Mouse (Mus musculus) thymus, postnatal 4 days (tissue): ENCODE data around the gene Gins3.
A peak's percentile ranks its signal among the peaks of the same experiment; 100 is the strongest.
"Not testable (repeated sequence)": the region's sequence is repeated elsewhere in the genome, so short reads cannot be mapped to it uniquely, and the experiment has no call there.

Source experiments
- DNase-seq: peaks from one replicate; pipeline ENCODE4 v3.0.0; 2021

Gins3 gene

DNA sequence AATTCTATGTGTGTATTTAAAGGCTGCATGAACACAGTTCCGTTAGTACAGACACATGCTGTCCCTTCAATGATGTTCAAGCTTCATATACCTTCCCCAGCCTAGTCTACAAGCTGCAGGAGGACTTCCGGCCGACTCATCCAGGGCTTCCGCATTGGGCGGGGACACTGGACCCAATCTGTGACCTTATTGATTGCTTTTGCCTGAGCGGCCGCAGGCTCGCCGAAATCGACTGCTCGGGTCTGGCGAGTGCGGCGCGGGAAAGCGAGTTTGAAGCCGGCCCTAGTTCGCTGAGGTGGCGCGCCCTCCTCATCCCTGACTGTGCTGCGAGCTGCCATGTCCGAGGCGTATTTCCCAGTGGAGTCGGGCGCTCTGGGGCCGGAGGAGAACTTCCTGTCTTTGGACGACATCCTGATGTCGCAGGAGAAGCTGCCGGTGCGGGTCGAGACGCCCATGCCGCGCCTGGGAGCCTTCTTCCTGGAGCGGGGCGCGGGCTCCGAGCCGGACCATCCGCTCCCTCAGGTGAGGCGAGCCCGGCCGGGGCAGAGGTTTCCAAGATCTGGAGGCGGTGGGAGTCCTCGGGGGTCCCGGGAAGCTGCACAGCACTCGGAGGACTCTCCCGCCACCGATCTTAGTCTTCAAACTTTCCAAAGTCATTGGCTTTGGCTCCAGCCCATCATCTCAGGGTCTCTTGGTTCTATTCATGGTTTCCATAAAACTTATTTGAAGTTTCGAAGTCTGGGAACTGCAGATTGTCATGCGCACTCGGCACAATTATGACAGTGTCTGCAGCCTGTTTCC lies at the start of gene Gins3:
Gene Gins3 (plus strand): TSS at position 192 of the 801 bp plus-strand sequence.
- peak; percentile 93 for DNase-seq

DNA sequence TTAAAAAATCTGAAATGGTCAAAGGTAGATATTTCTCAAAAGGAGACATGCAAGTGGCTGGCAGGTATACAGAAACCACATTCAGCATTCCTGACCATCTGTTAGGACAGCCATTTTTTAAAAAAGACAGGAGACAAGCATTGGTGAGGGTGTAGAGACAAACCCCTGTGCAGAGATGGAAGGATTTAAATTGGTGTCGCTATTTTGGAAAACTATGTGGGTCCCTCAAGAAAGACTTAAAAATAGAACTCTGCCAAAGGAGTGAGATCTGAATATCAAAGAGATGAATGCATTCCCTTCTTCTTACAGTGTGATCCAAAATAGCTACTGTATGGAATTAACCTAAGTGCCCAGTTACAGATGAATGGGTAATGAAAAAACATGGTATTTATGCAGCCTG lies 45.9 kb upstream of the Gins3 start:
- DNase-seq: no peak

DNA sequence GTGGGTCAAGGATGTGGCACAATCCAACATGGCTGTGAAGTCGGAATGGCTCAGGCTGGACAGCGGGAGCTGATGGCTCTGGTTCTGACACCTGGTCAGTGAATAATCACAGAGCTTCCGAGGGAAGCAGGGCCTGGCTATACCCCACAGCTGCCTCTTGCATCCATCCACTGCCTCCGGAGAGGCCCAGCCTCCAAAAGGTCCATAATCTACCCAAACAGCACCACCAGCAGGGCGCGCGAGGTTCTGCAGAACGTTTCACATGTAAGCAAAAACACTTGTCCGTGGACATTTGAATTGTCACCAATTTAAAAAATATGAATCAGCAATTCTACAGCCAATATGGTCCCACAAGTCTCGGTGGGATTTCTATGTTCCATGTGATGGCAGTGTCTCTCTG lies 44.0 kb upstream of the Gins3 start:
- no peak for DNase-seq

DNA sequence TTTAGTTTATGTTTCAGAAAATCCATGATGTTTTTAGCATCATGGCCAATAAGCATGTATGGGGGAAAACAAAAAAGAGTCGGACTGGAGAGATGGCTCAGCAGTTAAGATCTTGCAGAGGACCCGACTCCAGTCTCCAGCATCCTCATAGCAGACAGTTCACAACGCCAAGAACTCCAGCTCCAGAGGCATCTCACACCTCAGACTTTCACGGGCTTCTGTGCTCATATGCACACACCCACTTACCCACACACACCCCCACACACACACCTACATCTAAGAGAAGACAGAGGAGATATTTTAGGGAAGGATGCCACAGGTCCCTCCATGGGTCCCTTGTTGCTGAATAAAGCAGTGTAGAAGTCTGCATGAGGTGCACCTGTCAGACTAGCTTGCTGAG lies 42.7 kb upstream of the Gins3 start:
- DNase-seq: no peak

DNA sequence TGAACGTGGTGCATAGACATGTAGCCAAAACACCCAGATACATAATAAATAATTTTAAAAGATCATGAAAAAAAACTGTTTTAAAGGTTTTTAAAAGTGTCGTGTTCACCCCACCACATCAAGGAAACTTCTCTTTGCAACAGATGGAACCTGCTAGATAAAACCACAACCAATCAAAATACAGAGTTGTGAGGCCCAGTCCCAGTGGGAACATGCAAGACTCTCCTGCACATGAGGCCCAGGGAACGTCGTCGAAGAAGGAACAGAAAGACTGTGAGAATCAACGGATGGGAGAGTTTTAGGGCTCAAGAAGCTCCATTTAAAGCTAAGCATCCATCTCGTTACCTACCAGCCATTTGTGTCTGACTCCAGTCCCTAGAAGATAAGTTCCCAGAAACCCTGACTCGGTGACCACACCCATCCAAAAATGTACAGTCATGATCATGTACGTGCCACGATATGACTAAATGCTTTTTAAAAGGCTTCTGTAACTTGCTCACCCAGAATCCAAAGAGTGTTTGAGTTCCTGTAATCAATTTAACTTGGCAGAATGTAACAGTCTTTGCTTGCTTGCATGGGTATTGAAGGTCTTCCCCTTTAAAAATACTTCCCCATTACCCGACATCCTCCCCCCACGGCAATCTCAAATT lies 41.0 kb upstream of the Gins3 start:
- no peak for DNase-seq

DNA sequence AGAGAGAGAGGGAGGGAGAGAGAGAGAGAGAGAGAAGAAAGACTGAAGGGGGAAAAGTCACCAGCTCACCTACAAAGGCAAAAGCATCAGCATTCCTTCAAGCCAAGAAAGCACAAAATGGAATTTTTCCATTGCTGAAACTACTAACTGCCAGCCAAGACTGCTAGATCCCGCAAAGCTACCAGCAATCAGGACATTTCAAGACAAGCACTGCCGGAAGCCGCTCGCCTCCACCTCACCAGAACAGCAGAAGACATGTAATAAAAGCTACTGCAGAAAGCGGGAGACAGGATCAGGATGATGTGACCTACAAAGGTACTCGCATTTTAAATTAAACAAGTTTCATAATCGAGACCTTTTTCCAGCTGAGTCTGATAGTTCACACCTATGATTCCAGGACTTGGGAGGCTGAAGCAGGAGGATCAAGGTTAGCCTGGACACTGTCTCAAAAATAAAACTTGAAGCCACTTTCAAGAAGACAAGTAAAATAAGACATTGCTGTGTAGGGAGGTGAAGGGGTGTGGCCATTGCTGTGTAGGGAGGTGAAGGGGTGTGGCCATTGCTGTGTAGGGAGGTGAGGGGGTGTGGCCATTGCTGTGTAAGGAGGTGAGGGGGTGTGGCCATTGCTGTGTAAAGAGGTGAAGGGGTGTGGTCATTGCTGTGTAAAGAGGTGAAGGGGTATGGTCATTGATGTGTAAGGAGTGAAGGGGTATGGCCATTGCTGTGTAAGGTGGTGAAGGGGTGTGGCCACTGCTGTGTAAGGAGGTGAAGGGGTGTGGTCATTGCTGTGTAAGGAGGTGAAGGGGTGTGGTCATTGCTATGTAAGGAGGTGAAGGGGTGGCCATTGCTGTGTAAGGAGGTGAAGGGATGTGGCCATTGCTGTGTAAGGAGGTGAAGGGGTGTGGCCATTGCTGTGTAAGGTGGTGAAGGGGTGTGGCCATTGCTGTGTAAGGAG lies 39.5 kb upstream of the Gins3 start:
- no peak for DNase-seq

DNA sequence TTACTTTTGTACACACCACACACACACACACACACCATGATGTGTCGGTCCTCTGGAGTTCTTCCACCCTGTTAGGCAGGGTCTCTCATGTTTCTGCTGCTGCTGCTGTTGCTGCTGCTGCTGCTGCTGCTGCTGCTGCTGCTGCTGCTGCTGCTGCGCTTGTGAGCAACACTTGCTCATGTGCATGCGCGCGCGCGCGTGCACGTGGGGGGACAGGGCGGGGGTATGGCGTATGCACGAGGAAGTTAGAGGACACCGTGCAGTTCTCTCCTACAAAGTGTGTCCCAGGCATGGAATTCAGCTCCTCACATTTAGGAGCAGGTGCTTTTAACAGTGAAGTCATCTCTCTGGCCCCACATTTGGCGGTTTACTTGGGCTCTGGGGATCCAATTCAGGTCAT lies 38.1 kb upstream of the Gins3 start:
- no peak for DNase-seq

DNA sequence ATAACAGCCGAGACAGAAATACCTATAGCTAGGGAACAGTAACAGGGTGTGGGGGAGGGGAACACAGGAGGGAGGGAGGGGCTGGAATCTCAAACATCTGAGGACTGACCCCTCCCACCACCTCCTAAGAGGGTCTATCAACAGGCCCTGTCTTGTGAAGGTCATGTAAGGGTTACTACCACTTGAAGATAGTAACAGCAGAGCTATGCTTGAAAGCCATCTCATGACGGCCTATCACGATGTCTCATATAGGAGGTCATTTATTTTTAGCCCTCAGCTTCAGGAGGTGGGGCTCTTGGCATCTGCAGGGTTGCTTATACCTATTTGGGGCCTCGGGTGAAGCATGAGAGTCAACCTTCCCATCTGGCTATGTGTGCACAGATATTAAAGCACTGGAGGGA lies 36.4 kb upstream of the Gins3 start:
- DNase-seq: no peak

DNA sequence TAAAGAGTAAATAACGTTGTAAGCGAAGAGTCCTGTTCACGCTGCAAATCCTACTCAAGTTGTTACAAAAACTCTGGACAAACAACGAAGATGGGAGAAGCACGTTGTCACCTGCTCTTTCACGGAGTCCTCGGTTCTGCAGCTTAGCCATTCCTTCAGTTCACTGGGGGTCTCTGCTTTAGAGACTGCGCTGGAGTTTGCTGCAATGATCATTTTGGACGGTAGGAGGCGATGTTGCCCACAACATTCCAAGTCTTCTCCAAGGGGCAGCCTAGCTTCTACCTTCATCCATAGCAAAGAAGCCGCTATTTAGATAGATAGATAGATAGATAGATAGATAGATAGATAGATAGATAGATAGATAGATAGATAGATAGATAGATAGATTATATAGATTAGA lies 33.4 kb upstream of the Gins3 start:
- peak; percentile 76 for DNase-seq

DNA sequence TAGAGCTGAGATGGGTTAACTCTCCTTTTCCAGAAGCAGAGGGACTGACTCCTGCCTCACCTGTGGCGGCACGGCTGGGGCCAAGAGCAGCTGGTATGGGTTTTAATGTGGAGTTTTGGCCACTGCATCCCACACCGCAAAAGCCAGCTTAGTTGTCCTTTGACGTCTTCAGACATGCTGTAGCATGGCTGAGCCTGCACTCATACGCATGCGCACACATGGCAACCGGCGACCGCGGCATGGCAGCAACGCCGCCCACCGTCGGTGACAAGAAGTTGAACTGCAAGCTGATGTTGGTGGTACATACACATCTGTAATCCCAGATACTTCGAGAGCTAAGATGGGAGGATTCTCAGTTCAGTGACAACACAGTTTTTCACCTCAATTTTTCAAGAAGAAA lies 31.9 kb upstream of the Gins3 start:
- peak; percentile 17 for DNase-seq

DNA sequence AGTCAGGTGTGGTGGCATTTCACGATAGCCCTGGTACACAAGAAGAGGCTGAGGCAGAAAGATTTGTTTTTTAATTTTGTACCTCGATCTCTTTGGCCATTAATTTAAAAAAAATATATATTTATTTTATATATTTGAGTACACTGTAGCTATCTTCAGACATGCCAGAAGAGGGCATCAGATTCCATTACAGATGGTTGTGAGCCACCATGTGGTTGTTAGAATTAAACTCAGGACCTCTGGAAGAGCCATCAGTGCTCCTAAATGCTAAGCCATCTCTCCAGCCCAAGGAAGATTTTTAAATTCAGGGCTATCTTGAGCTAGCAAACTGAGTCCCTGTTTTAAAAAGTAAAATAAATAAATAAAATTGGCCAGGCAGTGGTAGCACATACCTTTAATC lies 31.1 kb upstream of the Gins3 start:
- DNase-seq: no peak

DNA sequence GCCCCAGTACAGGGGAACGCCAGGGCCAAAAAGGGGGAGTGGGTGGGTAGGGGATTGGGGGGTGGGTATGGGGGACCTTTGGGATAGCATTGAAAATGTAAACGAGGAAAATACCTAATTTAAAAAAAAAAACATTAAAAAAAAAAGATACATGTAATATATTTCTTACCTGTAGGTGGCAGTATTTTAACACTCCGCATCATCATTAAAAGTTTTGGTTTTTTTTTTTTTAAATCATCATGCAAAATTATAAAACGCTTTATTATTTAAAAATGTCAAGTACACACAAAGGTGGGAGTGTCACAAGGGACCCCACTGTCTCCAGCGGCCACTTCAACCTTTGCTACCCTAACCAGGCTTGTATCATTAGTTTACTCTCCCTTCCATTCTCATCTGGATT lies 26.7 kb upstream of the Gins3 start:
- not testable (repeated sequence) for DNase-seq

DNA sequence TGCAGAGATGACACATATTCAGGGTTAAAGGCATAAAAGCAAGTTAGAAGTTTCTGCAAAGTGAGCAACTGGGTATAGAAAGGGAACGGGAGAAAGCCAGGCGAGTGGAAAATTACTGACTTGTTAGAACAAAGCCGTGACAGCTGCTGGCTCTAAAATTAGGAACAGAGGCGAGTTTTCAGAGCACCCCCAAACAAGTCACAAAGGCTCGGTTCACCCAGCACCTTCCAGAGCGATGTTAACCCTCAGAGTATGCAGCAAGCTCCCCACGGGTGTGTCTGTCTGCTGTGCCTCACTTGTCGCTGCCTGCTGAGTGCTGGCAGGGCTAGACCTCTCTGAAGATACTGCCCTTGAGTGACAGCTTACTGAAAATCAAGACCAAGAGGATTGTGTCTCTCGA lies 26.0 kb upstream of the Gins3 start:
- DNase-seq: no peak

DNA sequence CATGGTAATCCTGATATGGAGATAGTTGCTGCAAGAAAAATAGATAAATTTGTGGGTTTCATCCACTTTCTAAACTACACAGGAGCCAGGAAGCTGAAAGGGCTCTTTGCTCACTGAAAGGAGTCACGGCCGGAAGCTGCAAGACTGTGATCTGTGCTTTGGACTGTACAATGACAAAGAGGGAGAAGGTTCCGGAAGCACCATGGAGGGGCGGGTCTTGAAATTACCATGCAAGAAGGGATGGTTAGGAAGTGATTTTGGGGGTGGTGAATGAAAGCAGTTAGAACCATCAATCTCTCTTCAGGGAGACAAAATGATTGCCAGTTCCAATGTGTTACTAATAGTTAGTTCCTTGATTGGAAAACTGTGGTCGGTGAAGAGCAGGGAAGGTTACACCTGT lies 23.8 kb upstream of the Gins3 start:
- DNase-seq: no peak

DNA sequence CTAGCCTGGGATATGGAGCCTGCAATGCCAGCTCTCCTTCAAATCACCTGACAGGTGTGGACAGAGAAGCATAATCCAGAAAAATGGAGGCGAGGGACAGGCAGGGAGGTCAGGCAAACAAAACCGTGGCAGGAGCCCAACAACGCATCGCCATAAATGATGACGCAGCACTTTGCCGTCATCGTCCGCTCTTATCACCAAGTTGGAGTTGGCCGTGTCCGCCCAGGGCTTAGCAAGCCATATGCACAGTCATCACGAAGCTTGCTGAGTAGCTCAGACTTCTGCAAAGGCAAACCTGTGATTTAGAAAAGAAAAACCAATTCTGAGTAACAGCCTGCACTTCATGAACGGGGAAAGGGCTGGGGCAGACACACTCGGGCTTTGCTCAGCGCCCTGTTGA lies 22.5 kb upstream of the Gins3 start:
- DNase-seq: no peak

DNA sequence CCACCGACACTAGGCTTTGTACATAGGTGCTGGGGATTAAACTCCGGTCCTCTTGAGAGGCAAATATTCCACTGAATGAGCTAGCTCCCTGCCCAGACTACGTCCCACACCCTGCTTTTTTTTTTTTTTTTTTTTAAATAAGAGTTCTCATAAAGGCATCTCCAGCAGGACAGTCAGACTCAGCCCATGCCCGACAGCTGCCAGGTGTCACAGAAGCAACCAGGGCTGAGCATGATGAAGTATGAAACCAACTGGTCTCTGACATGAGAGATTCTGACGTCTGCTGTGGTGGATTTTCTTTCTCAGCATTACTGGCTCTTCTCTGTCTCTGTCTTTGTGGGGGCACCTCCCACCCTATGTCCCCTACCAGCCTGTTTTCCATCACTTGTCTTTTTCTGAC lies 21.5 kb upstream of the Gins3 start:
- DNase-seq: no peak

DNA sequence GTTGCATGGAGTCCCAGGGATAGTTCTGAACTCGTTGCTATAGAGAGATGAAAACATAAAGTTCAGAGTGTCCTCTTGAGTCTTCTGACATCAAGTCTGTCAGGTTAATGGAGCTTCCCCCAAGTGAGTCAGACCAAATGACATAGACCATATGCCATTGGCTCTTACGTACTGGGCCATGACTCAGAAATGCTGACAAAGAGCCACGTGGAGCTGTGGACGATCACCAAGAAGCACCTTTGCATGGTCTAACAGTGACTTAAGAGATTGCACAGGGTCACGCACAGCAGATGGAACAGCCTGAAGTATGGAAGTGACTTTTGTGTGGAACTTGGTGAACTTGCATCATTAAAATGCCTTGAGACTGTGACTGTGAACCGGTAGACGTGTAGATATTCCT lies 16.9 kb upstream of the Gins3 start:
- DNase-seq: no peak

DNA sequence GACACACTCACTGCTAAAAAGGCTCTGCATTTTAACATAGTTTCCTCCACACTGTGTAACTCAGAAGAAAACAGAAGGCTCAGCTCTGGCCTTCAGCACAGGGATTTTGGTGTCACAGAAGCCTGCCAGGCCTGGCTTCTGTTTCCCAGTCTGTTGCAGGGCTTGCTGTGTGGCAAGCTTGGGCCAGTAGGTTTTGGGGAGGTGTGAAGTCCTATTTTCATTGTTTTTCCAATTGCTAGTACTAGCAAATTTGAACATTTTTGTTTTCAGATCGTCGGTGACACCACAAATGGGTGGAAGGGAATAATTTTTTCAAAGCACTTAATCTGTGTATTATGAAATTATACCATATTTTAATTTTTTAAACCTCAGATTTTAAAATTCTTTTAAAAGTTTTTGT lies 13.2 kb upstream of the Gins3 start:
- no peak for DNase-seq

DNA sequence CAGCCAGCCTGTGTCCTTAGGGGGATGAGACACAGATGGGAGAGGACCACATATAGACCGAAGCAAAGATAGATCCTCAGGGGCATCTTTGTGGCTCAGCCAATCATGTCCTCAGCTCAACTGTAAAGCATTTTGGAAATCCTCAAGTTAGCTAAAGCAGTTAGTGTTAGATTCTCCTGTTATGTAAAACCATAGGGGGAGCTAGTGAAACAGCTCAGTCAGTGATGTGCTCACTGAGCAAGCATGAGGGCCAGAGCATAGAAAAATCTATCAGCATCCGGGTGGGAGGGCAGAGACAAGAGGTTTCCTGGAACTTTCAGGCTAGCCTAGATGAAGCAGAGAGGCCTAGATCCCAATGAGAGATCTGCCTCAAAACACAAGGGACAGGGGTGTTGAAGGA lies 8.4 kb upstream of the Gins3 start:
- no peak for DNase-seq

DNA sequence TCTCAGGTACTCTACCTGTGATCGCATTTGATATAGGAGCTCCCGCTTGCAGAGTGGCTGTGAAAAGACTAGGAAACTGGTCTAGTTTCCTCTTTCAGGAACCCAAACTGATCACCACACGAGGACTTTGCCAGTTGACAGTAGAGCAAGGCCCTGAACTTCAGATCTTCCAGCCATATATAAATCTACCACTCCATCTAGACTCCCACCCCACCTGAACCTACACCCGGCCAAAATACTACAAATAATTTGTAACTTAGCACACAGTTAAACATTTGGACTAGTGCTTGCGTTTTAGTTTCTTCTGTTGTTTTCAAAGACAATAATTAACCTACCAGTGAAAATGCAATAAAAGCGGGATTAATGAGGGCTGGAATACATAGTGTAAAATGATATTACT lies 413 bp upstream of the Gins3 start:
- no peak for DNase-seq

DNA sequence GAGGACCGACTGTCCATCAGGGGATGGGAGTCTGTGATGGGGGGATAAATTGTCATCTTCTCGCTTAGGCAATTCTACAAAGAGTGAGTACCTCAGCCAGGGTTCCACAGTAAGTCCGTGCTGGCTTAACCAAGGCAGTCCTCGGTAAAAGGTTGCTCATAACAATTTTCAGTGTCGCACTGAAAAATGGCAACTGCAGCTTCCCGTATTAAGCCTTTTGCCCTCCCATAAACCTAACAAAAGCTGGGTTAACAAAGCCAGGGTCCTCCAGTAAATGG lies 749 bp downstream of the Gins3 start:
- DNase-seq: no peak

DNA sequence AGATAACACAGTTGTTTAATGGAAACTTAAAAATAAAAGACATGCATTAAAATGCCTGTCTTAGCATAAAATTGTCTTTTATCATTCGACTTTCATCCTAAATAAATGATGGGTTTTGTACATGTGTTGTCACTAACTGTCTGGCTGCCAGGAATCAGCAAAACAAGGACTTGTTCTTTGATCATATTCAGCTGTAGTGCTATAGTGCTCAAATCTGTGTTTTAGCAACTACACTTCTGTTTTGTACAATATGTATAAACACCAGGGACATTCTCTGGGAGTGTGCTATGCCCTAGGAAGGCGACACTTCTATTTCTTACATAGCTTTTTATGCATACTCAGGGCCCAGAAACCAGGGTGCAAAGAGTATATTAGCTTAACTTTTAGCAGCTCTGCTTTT lies 11.7 kb downstream of the Gins3 start:
- no peak for DNase-seq

DNA sequence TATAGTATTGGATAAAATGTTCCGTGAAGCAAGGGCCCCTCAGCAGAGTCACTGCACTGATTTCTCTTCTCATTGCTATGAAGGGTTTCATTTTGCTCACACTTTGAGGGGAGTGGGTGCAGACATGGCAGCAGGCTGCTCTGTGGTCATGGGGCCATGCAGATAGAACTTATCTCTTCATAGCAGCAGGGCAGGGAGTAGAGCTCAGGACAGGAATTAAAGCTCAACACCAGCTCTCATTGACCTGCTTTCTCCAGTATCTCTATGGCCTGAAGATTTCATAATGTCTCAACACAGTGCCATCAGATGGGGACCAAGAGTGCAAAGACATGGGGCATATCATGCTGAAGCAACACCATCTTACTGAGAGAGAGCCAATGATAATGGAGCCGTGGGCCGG lies 15.0 kb downstream of the Gins3 start:
- no peak for DNase-seq

DNA sequence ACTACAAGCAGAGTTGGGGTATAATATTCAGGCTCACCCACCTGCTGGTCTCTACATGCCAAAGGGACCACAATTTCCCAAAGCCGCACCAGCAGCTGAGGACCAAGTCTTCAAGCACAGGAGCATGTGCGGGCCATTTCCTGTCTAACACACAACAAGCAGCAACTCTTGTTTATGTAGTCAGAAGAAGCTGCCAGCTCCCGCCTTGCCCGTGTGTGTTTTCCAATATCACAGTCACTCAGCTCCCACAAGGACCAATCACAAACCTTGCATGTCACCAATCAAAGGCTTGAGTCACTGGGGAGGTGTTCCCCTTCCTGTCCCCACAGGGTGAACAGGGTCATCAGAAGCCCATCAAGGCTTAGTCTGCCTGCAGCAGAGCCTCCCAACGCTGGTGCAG lies 20.1 kb downstream of the Gins3 start:
- DNase-seq: no peak
